Mouse (Mus musculus) urinary bladder, adult 2 months (tissue): ENCODE results near the gene Spats1. TPM values are rescaled to one million over a fixed set of nuclear protein-coding genes. Genes with fewer than 3 reads are reported as not detected.
"Not testable (repeated sequence)": the region's sequence is repeated elsewhere in the genome, so short reads cannot be mapped to it uniquely, and the experiment has no call there.

ENCODE experiments used
- DNase-seq: peaks from one replicate; pipeline ENCODE4 v3.0.0; 2022; ENCODE audit warnings: low spot score
- polyA plus RNA-seq: library from polyadenylated mRNA; depleted of rRNA; stranded (reverse); fragments of >200 nt; gene quantifications from 2 replicates; pipeline ENCODE4 v1.2.3, GENCODE M21; 2012

The Spats1 gene
- polyA plus RNA-seq, 1 experiment, result 0.14 TPM

GRCm38 (mm10) chr17:45449586-45449985 is 25.6 kb downstream of the Spats1 start:
- DNase-seq, result no peak

- DNase-seq, result no peak
Measured at GRCm38 (mm10) chr17:45447063-45447462, 28.2 kb downstream of the Spats1 start.

- no peak for DNase-seq
Measured at GRCm38 (mm10) chr17:45445923-45446322, 29.3 kb downstream of the Spats1 start.

GRCm38 (mm10) chr17:45434262-45434590 is 41.0 kb downstream of the Spats1 start:
- no peak for DNase-seq

GRCm38 (mm10) chr17:45433419-45434261 is 41.6 kb downstream of the Spats1 start, which contains the start of gene Cdc5l:
Gene Cdc5l, minus strand, starts transcription at chr17:45433737.
- peak; percentile 93 for DNase-seq

DNA sequence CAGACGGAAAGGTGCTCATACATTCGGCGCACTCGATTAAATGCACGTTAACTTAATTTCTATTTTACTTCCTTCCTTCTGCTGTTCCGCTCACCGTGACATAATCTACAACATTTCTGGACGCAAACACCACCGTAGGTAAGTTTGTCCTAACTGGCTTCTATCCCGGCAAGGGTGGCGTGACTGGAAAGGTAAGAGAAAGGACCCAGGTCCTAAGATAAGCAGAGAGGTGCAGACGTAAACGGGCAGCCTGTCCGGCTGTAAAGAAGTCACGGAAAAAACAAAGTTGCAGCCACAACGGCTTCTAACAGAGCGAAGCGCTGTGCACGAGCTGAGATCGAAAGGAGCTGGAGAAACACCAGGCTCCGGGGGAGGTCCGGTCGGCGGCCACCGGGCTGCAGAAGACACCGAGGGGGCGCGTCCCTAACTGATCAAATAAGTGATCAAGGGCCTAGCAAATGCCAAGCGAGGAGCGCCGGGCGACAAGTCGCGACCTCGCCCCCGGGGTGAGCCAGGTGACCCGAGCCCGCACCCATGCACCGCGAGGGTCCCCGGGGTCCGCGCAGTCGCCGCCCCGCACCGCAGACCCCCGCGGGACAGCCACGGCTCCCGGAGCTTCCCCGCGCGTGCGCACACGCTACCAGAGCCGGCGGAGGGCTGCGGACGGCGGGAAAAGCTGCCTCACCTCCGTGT is 42.4 kb downstream of the Spats1 start:
- no peak for DNase-seq

DNA sequence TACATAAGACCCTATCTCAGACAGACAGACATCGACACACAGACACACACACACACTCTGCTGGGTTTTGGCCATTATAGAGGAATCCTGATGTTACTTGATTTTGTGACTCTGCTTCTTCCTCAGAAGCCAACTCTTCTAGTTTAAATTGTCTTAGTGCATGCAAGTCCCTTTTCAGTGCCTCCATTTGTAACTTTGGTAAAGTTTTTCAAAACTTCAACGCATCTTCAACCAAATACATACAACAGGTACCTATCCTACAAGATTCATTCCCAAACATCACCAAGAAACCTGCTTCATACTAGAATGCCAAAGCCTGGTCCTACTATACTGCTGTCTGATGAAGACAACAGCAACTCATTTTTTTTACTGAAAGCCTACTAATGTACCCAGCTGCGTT is 43.2 kb downstream of the Spats1 start:
- no peak for DNase-seq

GRCm38 (mm10) chr17:45417387-45417786 is 57.8 kb downstream of the Spats1 start:
- no peak for DNase-seq

- DNase-seq, result not testable (repeated sequence)
Measured at GRCm38 (mm10) chr17:45411617-45412016, 63.6 kb downstream of the Spats1 start.

GRCm38 (mm10) chr17:45408719-45409118 is 66.5 kb downstream of the Spats1 start:
- no peak for DNase-seq

DNA sequence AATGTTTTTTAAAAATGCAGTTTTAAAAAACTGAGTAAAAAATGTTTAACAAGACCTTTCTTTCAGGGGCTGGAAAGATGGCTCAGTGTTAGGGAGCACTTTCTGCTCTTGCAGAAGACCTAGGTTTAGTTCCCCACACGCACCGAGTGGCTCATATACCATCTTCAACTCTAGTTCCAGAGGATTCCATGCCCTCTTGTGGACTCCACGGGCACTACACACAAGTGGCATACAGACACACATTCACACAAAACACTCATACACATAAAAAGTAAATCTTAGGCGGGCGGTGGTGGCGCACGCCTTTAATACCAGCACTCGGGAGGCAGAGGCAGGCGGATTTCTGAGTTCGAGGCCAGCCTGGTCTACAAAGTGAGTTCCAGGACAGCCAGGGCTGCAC is 68.9 kb downstream of the Spats1 start:
- no peak for DNase-seq

DNA sequence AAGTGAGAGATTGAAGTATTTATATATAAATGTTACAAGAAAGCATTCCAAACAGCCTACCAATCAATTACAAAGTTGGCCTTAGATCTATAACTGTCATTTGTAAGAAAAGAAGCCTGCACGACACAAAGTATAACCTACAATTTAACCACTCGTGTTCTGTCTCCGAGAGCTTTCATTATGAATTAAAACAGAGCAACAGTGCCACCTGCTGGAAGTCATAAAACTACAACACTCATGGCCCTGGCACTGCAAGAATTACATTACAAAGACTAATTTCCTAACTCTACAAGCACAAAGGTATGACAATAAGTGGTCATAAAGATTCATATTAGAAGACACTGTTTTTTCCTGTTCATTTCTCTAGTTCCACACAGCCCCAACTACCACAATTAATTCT is 72.0 kb downstream of the Spats1 start:
- DNase-seq, result no peak

GRCm38 (mm10) chr17:45402601-45403000 is 72.6 kb downstream of the Spats1 start:
- no peak for DNase-seq

DNA sequence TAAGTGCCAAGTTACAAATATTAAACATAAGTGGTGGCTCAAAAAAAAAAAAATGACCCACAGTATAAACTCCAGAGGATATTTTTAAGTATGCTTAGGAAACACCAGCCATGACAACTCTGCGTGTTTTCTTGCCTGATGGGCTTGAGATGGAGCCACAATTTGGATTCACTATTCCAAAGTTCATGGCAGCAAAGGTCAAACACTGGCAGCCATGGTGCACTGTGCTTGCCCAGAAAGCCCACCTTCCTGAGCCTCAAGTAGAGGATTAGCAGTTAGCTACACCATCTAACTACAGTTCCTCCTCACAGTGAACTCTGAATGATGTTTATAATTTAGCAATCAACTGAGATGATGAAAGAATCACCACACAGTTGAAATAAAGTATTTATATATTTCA is 73.1 kb downstream of the Spats1 start:
- DNase-seq, result no peak

DNA sequence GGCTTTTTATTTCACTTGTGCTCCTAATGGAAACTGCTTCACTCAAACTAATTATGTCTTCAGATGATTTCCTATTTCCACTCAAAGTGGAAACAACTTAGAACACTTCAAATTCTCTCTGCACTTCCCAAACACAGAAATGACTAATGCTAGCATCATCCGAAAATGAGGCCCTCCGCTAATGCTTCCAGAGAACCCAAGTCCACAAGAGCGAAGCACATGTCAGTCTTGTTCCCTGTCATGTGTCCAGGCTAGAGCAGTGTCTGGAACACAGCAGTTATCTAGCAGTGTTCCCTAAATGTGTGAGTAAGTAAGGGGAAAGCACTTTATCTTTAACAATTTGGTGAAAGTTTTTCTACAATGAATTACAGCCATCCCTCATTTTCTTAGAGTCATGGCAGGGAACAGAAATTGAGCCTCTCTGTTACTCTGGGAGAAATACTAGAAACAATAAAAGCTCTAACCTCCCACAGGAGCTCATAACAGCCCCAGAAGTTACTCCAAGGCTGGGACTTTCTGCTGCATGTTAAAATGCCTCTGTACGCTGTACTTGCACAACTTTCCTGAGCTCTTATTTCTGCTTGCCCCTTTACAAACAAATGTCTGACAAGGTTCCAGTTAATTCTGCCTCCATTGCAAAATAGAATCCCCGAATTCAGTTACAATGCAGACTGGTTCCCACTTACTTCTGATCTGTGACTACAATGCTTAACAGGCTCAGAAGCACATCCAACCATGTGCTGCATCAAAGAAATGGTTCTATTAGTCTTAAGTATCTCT is 73.9 kb downstream of the Spats1 start:
- no peak for DNase-seq

GRCm38 (mm10) chr17:45398021-45398420 is 77.2 kb downstream of the Spats1 start:
- DNase-seq, result no peak

DNA sequence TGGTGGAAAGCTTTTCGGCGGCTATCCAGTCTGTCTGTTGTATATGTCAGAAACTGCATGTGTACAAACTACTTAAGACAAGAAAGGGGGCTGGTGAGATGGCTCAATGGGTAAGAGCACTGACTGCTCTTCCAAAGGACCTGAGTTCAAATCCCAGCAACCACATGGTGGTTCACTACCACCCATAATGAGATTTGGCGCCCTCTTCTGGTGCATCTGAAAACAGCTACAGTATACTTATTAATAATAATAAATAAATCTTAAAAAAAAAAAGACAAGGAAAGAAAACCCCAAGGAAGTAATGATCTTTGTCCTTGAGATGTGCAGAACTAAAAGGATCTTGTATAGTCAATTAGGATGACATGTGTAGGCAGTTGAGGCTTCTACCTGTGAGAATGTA is 77.7 kb downstream of the Spats1 start:
- DNase-seq, result no peak

GRCm38 (mm10) chr17:45394612-45395011 is 80.6 kb downstream of the Spats1 start:
- DNase-seq, result no peak

DNA sequence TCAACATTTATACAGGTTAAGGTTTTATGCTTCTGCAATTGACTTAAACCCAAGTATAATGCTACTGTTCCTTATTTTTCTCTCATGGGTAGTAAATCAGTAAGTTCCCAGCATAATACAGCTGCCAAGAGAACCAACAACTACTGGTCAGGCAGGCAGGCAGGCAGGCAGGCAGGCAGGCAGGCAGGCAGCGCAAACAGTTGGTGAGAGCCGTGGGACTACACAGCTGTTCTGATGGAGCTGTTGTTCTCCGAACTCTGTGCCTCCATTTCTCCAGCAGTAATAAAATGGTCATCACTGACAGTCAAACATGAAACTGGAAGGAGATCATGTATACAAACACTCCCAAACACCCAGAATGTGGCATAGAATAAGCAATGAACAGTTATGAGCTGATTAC is 81.5 kb downstream of the Spats1 start:
- DNase-seq, result no peak
